Mouse (Mus musculus): Measurements from ENCODE around the gene Prdm2. TPM values are rescaled to one million over a fixed set of nuclear protein-coding genes. Genes with fewer than 3 reads are reported as not detected.

Prdm2 gene
- polyA plus RNA-seq, 1 experiment from 2014 or later, result 11.5 TPM

DNA sequence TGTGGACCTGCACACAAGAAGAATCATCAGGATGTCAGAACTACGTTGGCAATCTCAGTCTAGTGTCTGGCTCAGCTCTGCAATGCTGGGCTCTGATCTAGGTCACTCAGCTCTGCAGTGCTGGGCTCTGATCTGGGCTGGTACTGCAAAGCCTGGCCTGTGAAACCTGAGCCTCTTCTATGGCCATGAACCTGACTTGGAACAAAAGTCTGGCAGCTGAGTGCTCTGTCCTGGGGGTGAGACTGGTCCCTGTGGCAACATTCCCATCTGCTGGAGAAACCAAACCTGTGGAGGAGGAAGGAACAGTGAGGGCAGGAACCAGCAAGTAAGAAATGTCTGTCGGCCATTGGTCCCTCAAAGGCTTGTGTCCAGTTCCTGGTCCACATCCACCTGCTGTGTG, 109.0 kb downstream of the Prdm2 start:
- H3K36me3 ChIP-seq (ENCODE audit: control insufficient read depth, insufficient read depth, low read length), result peaks cover 12% of the 10 kb centered on the region
- no peak overlapping the region for H3K4me2 ChIP-seq (ENCODE audit: low read depth, low read length)
- H3K9me3 ChIP-seq (ENCODE audit: control insufficient read depth, low read length), result no peaks in the 10 kb centered on the region
- H3K27ac ChIP-seq (replicated peaks; ENCODE audit: low read depth, low read length), result no peak overlapping the region
- no peak for DNase-seq (ENCODE audit: low spot score)
- no peak overlapping the region for H3K9ac ChIP-seq (ENCODE audit: low read depth, low read length)
- peaks cover 7% of the 10 kb centered on the region; the same call in 1 of the 2 replicates for H3K4me1 ChIP-seq (ENCODE audit: control insufficient read depth, insufficient read depth, low read length)
- 77% methylated on average over 2 of the region's 2 CpGs for WGBS
- peak; percentile 23; the same call in 1 of the 2 replicates for ATAC-seq (ENCODE audit: low read depth)
- H3K27me3 ChIP-seq (replicated peaks; ENCODE audit: control insufficient read depth, insufficient read depth, low read length), result no peaks in the 10 kb centered on the region
- no peak overlapping the region for H3K4me3 ChIP-seq (ENCODE audit: low read depth, low read length)

DNA sequence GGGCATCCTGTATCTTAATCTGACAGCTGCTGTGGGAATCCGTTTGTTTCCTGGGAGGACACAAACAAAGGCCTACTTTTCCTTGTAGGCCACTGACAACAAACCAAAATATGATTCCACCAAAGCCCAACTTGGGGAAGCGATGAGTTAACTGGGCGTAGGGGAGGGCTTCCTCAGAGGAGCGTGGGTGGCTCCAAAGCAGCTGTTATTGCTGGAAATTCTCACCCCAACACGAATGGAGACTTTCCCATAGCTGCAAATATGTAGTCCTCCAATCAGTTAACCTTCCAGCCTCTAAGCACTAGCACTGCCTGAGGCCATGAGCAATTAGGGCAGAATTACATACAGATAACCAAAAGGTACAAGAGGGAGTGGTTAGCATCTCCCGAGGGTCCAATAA, 112.6 kb downstream of the Prdm2 start:
- H3K36me3 ChIP-seq (ENCODE audit: control insufficient read depth, insufficient read depth, low read length), result no peaks in the 10 kb centered on the region

DNA sequence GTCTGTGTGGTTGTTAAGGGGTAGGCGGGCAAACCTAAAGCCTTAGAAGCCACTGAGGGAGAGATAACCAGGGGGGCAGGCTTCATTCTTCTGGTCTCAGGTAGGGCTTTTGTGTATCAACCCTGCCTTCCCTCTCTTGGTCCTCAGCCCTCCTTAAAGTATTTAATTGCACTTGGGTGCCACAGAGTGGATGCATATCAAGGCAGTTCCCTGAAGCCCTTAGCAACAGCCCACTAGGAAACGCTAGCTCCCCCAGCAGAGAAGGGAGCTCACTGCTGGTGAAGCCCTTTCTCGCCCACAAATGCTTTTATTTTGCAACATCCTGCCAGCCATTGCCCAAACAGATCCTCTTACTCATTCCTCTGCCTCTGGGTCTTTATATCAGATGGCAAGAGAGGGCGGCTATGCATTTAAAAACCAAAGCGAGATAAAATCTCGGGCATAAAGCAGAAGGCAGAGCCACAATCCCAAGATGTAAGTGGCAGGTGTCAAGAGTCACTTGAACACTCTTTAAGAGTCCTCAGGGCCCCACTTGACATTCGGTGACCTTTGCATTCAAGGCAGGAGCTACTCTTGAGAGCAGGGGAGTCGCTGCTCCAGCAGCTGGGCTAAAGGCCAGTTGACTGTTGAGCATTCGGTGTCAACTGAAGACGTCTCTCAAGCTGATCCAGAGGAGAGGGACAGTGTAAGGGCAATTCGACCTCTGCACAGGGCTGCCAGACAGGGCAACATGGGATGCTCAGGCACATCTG, 113.3 kb downstream of the Prdm2 start:
- 40% methylated on average over 11 of the region's 11 CpGs for WGBS
- no peak overlapping the region for H3K4me3 ChIP-seq (ENCODE audit: low read depth, low read length)
- no peak overlapping the region for H3K27ac ChIP-seq (replicated peaks; ENCODE audit: low read depth, low read length)
- no peak overlapping the region for H3K9ac ChIP-seq (ENCODE audit: low read depth, low read length)
- ATAC-seq (ENCODE audit: low read depth) (no peak), DNase-seq (ENCODE audit: low spot score) (peak; percentile 22)
- H3K9me3 ChIP-seq (ENCODE audit: control insufficient read depth, low read length), result no peaks in the 10 kb centered on the region
- no peaks in the 10 kb centered on the region for H3K36me3 ChIP-seq (ENCODE audit: control insufficient read depth, insufficient read depth, low read length)
- no peaks in the 10 kb centered on the region for H3K27me3 ChIP-seq (replicated peaks; ENCODE audit: control insufficient read depth, insufficient read depth, low read length)
- H3K4me1 ChIP-seq (ENCODE audit: control insufficient read depth, insufficient read depth, low read length), result peaks cover 7% of the 10 kb centered on the region; the same call in 1 of the 2 replicates
- no peak overlapping the region for H3K4me2 ChIP-seq (ENCODE audit: low read depth, low read length)

More for the DNA sequence above, 112.6 kb downstream of the Prdm2 start:
- H3K4me3 ChIP-seq (ENCODE audit: low read depth, low read length), result no peak overlapping the region
- H3K4me2 ChIP-seq (ENCODE audit: low read depth, low read length), result no peak overlapping the region
- DNase-seq (ENCODE audit: low spot score), result no peak
- no peaks in the 10 kb centered on the region for H3K27me3 ChIP-seq (replicated peaks; ENCODE audit: control insufficient read depth, insufficient read depth, low read length)
- no peak overlapping the region for H3K9ac ChIP-seq (ENCODE audit: low read depth, low read length)
- WGBS, result 43% methylated on average over 6 of the region's 6 CpGs
- peaks cover 7% of the 10 kb centered on the region; the same call in 1 of the 2 replicates for H3K4me1 ChIP-seq (ENCODE audit: control insufficient read depth, insufficient read depth, low read length)
- ATAC-seq (ENCODE audit: low read depth), result no peak
- no peaks in the 10 kb centered on the region for H3K9me3 ChIP-seq (ENCODE audit: control insufficient read depth, low read length)
- H3K27ac ChIP-seq (replicated peaks; ENCODE audit: low read depth, low read length), result no peak overlapping the region

DNA sequence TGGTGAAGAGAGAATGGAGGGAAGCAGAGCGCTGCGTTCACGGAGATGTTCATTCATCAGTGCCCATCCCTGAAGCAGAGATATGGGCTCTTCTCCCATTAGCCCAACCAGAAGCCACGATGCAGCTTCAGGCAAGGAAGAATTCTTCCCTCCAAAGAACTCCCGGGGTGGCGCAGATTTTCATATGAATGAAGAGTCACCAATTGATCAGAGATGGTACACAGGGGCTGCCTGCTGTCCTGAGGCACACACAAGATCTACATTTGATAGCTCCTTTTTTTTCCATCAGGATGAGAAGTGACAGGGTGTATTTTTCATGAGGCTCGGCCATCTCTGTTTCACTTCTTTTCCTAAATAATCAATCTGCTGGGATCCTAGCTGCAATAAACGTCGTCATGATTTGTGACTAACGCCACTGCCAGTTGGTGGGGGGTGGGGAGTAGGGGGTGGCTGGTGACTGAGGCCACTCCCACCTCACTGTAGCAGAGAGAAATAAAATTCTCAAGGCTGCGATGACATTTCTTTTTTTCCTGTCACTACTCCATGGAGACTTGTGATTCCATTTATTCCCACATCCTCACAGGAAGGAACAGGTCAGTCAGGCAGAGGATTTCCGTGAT, 120.6 kb downstream of the Prdm2 start:
- ATAC-seq (ENCODE audit: low read depth) (no peak), DNase-seq (ENCODE audit: low spot score) (no peak)
- Histone ChIP-seq H3K36me3 (ENCODE audit: control insufficient read depth, insufficient read depth, low read length) (no peaks in the 10 kb centered on the region), H3K4me2 (ENCODE audit: low read depth, low read length) (no peak overlapping the region), H3K4me3 (ENCODE audit: low read depth, low read length) (no peak overlapping the region), H3K27me3 (replicated peaks; ENCODE audit: control insufficient read depth, insufficient read depth, low read length) (no peaks in the 10 kb centered on the region), H3K4me1 (ENCODE audit: control insufficient read depth, insufficient read depth, low read length) (no peaks in the 10 kb centered on the region), H3K27ac (replicated peaks; ENCODE audit: low read depth, low read length) (no peak overlapping the region), H3K9ac (ENCODE audit: low read depth, low read length) (no peak overlapping the region), H3K9me3 (ENCODE audit: control insufficient read depth, low read length) (0 out of 2 replicates have a peak, but pooled peaks cover 4% of the 10 kb centered on the region)
- 48% methylated on average over 12 of the region's 12 CpGs for WGBS

DNA sequence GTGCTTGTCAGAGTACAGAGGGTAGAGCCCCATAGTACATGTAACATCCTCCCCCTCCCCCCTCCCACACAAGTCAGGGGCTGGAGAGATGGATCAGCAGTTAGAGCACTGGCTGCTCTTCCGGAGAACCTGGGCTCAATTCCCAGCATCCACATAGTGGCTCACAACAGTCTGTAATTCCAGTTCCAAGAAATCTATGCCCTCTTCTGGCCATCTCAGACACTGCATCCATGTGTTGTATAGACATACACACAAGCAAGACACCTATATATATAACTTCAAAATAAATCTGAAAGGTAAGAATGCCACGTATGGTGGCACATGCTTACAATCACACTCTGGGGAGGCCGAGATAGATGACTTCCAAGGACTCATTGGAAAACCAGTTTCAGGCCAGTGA, 122.2 kb downstream of the Prdm2 start:
- no peak overlapping the region for H3K27ac ChIP-seq (replicated peaks; ENCODE audit: low read depth, low read length)
- 0 out of 2 replicates have a peak, but pooled peaks cover 4% of the 10 kb centered on the region for H3K9me3 ChIP-seq (ENCODE audit: control insufficient read depth, low read length)
- H3K4me2 ChIP-seq (ENCODE audit: low read depth, low read length), result no peak overlapping the region
- ATAC-seq (ENCODE audit: low read depth) (no peak), DNase-seq (ENCODE audit: low spot score) (no peak)
- no peaks in the 10 kb centered on the region for H3K4me1 ChIP-seq (ENCODE audit: control insufficient read depth, insufficient read depth, low read length)
- no peaks in the 10 kb centered on the region for H3K27me3 ChIP-seq (replicated peaks; ENCODE audit: control insufficient read depth, insufficient read depth, low read length)
- no peak overlapping the region for H3K4me3 ChIP-seq (ENCODE audit: low read depth, low read length)
- whole genome bisulfite sequencing, result 86% methylated on average over 3 of the region's 3 CpGs
- H3K36me3 ChIP-seq (ENCODE audit: control insufficient read depth, insufficient read depth, low read length), result no peaks in the 10 kb centered on the region
- H3K9ac ChIP-seq (ENCODE audit: low read depth, low read length), result no peak overlapping the region

DNA sequence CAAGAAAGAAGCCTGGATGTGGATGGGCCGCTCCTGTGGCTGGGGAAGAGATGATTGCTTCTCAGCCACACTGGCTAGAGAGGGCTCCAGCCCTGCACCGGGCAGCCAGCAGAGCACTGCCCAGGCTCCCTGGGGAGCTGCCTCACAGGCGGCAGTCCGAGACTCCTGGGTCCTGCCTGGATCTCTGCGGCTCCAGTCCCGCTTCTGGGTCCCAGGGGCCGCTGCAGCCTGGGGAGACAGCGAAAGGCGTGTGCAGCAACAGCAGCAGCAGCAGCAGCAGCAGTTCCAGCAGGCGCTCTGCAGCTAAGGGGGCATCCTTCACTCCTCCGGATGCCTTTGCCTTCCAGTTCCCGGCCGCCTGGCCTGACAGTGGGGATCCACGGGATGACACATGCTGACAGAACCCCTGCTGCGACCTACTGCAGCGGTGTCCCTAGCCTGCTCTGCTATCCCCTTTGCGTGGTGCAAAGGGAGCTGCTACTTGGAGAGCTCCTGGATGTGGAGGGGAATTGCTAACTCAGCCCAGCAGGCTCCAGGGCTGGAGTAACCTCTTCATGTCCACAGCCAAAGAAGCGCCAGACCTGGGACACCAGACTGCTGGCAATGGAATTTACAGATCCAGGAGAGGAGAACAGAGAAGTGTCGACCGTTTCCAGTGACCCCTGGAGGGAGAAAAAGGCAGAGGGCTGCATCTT, 138.6 kb downstream of the Prdm2 start:
- WGBS, result 3% methylated on average over 13 of the region's 20 CpGs
- Histone ChIP-seq H3K27ac (replicated peaks; ENCODE audit: low read depth, low read length) (no peak overlapping the region), H3K4me1 (ENCODE audit: control insufficient read depth, insufficient read depth, low read length) (peaks cover 5% of the 10 kb centered on the region; the same call in 1 of the 2 replicates), H3K4me2 (ENCODE audit: low read depth, low read length) (peak overlapping the region; percentile 58), H3K36me3 (ENCODE audit: control insufficient read depth, insufficient read depth, low read length) (no peaks in the 10 kb centered on the region), H3K9ac (ENCODE audit: low read depth, low read length) (peak overlapping the region; percentile 51; the same call in 1 of the 2 replicates), H3K4me3 (ENCODE audit: low read depth, low read length) (peak overlapping the region; percentile 27), H3K9me3 (ENCODE audit: control insufficient read depth, low read length) (no peaks in the 10 kb centered on the region), H3K27me3 (replicated peaks; ENCODE audit: control insufficient read depth, insufficient read depth, low read length) (no peaks in the 10 kb centered on the region)
- DNase-seq (ENCODE audit: low spot score) (peak; percentile 13), ATAC-seq (ENCODE audit: low read depth) (no peak)

DNA sequence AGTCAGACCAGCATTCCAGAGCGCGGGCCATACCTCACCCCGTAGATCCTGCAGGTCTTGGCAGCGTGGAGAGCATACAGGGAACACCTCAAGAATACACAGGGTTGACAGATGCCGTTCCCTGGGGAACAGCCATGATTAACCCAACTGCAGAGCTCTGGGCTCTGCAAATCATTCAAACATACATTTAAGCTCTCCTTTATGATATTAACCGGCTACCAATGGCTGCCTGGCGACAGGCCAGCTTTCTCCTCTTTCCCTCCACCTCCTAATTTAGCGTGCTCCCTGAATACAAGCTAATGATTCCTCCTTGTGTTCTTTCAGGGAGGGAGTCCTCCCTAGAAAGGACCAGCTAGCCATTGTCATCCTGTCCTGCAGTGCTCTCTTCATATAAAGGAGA, 141.0 kb downstream of the Prdm2 start:
- DNase-seq (ENCODE audit: low spot score), result peak; percentile 45
- H3K4me3 ChIP-seq (ENCODE audit: low read depth, low read length), result no peak overlapping the region
- H3K36me3 ChIP-seq (ENCODE audit: control insufficient read depth, insufficient read depth, low read length), result no peaks in the 10 kb centered on the region
- no peak overlapping the region for H3K9ac ChIP-seq (ENCODE audit: low read depth, low read length)
- H3K9me3 ChIP-seq (ENCODE audit: control insufficient read depth, low read length), result no peaks in the 10 kb centered on the region
- 39% methylated on average over 8 of the region's 8 CpGs for WGBS
- no peak overlapping the region for H3K4me2 ChIP-seq (ENCODE audit: low read depth, low read length)
- no peak overlapping the region for H3K27ac ChIP-seq (replicated peaks; ENCODE audit: low read depth, low read length)
- ATAC-seq (ENCODE audit: low read depth), result no peak
- peaks cover 5% of the 10 kb centered on the region; the same call in 1 of the 2 replicates for H3K4me1 ChIP-seq (ENCODE audit: control insufficient read depth, insufficient read depth, low read length)
- no peaks in the 10 kb centered on the region for H3K27me3 ChIP-seq (replicated peaks; ENCODE audit: control insufficient read depth, insufficient read depth, low read length)

DNA sequence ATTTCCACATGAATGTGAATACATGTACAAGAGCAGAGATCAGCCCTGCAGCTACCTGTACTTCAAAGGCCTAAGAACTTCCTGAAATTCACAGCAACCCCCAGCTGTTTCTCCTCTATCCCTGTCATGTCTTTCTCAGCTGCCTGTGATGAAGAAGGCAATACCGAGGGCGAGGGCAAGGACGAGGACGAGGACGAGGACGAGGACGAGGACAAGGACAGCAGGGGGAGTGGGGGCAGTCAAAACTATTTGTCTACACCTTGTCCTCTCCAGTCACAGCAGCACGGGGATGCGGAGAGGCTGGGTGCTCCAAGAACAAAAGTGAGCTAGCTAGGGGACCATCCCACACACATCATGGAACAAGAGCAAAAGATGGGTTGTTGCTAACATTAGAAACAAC, 145.8 kb downstream of the Prdm2 start:
- H3K9me3 ChIP-seq (ENCODE audit: control insufficient read depth, low read length), result no peaks in the 10 kb centered on the region
- H3K4me2 ChIP-seq (ENCODE audit: low read depth, low read length), result no peak overlapping the region
- H3K27me3 ChIP-seq (replicated peaks; ENCODE audit: control insufficient read depth, insufficient read depth, low read length), result no peaks in the 10 kb centered on the region
- H3K36me3 ChIP-seq (ENCODE audit: control insufficient read depth, insufficient read depth, low read length), result no peaks in the 10 kb centered on the region
- WGBS, result 85% methylated on average over 9 of the region's 9 CpGs
- no peaks in the 10 kb centered on the region; the same call in 1 of the 2 replicates for H3K4me1 ChIP-seq (ENCODE audit: control insufficient read depth, insufficient read depth, low read length)
- no peak overlapping the region for H3K4me3 ChIP-seq (ENCODE audit: low read depth, low read length)
- no peak for DNase-seq (ENCODE audit: low spot score)
- no peak for ATAC-seq (ENCODE audit: low read depth)
- H3K27ac ChIP-seq (replicated peaks; ENCODE audit: low read depth, low read length), result no peak overlapping the region
- H3K9ac ChIP-seq (ENCODE audit: low read depth, low read length), result no peak overlapping the region
